Mouse (Mus musculus) fibroblast of lung, adult 2 months (primary cell): ENCODE results near the gene Saysd1.

Experiments used
- DNase-seq: peaks from one replicate; pipeline ENCODE4 v3.0.0-alpha.2; 2011; ENCODE audit warnings: low read depth

Saysd1 gene

GRCm38 (mm10) chr14:20110945-20111344 lies 27.4 kb downstream of the Saysd1 start:
- DNase-seq: no peak

- DNase-seq: no peak
These were observed 32.1 kb downstream of the Saysd1 start for GRCm38 (mm10) chr14:20106271-20106670.

GRCm38 (mm10) chr14:20103207-20103606 lies 35.1 kb downstream of the Saysd1 start:
- no peak for DNase-seq

GRCm38 (mm10) chr14:20098061-20098460 lies 40.3 kb downstream of the Saysd1 start:
- no peak for DNase-seq

GRCm38 (mm10) chr14:20094942-20095341 lies 43.4 kb downstream of the Saysd1 start:
- DNase-seq: no peak

- no peak for DNase-seq
These were observed 44.8 kb downstream of the Saysd1 start for GRCm38 (mm10) chr14:20093493-20093892.

GRCm38 (mm10) chr14:20084335-20084734 lies 54.0 kb downstream of the Saysd1 start:
- no peak for DNase-seq

GRCm38 (mm10) chr14:20082536-20083325 lies 55.6 kb downstream of the Saysd1 start:
- DNase-seq: peak; percentile 85

GRCm38 (mm10) chr14:20081937-20082533 lies 56.3 kb downstream of the Saysd1 start:
- no peak for DNase-seq

- no peak for DNase-seq
These were observed 57.2 kb downstream of the Saysd1 start for GRCm38 (mm10) chr14:20081084-20081483.

- no peak for DNase-seq
These were observed 61.2 kb downstream of the Saysd1 start for GRCm38 (mm10) chr14:20077181-20077580.

GRCm38 (mm10) chr14:20075544-20075943 lies 62.8 kb downstream of the Saysd1 start:
- DNase-seq: peak; percentile 51

GRCm38 (mm10) chr14:20074759-20075158 lies 63.6 kb downstream of the Saysd1 start:
- no peak for DNase-seq

GRCm38 (mm10) chr14:20070629-20071028 lies 67.7 kb downstream of the Saysd1 start:
- DNase-seq: no peak

- DNase-seq: no peak
These were observed 70.0 kb downstream of the Saysd1 start for GRCm38 (mm10) chr14:20068365-20068764.

- peak; percentile 58 for DNase-seq
These were observed 70.8 kb downstream of the Saysd1 start for GRCm38 (mm10) chr14:20067293-20068074.

GRCm38 (mm10) chr14:20064771-20065170 lies 73.6 kb downstream of the Saysd1 start:
- no peak for DNase-seq

GRCm38 (mm10) chr14:20048481-20048835 lies 89.9 kb downstream of the Saysd1 start:
- no peak for DNase-seq

- DNase-seq: no peak
These were observed 90.4 kb downstream of the Saysd1 start for GRCm38 (mm10) chr14:20047814-20048480.

- no peak for DNase-seq
These were observed 91.0 kb downstream of the Saysd1 start for GRCm38 (mm10) chr14:20047291-20047690.

- DNase-seq: no peak
These were observed 94.3 kb downstream of the Saysd1 start for GRCm38 (mm10) chr14:20044036-20044435.

GRCm38 (mm10) chr14:20041836-20042235 lies 96.5 kb downstream of the Saysd1 start:
- no peak for DNase-seq
